Mouse (Mus musculus): ENCODE results near the gene Plvap. TPM values are rescaled to one million over a fixed set of nuclear protein-coding genes. Genes with fewer than 3 reads are reported as not detected.
A peak's percentile ranks its signal among the peaks of the same experiment; 100 is the strongest.

The Plvap gene
- polyA plus RNA-seq, 1 experiment = 329 TPM

DNA sequence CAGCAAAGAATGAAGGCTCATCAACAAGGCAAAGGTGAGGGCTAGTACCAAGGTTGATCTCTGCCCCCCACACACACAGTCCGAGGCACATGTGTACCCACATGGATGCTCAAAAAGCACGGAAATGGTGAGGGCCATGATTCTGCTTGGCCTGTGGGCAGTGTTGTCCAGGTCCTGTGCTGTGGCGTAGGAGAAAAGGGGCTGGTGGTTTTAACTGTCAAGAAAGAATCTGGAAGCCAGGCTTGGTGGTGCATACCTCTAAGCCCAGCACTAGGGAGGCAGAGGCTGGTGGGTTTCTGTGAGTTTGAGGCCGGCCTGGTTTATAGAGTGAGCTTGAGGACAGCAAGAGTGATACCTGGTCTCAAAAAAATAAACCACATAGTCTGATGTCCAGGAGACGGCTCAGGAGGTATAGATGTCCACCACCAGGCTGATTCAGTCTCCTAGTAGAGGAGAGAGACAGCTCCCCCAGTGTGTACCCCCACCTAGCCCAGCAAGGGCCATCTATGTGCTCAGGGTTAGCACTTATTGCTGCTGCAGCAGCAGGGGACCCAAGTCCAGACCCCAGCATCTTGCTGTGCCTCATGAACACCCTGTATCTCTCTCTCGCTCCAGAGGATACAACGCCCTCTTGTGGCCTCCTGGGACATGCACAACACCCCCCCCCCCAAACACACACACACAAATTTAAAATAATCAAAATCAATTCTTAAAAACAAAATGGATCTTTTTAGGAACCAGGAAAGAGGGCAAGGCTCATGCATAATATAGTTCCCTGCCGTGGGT, 38.8 kb downstream of the Plvap start:
- peaks cover 18% of the 10 kb centered on the region for H3K36me3 ChIP-seq (ENCODE audit: control insufficient read depth, insufficient read depth, low read length)
- 90% methylated on average over 8 of the region's 8 CpGs for WGBS
- peak; percentile 28; the same call in 1 of the 2 replicates for TF ChIP-seq CTCF (IDR thresholded peaks at IDR 0.05; ENCODE audit: extremely low read depth, insufficient read length, insufficient replicate concordance, low read depth, low read length)
- TF ChIP-seq POLR2A (IDR thresholded peaks at IDR 0.05; ENCODE audit: low read depth, low read length) = no peak

DNA sequence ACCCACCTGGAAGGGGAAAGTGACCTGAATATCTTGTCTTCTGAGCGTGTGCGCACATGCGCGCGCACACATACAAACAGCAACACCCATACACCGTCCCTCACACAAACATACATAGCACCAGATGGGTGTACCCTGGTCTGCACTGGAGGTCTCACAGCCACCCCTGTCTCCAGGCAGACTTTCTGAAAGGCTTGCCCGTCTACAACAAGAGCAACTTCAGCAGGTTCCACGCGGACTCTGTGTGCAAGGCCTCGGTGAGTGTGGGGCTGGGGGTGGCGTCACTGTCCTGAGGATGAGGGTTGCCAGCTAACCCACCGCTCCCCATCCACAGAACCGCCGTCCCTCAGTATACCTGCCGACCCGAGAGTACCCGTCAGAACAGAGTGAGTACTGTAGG, 39.7 kb downstream of the Plvap start:
- 95% methylated on average over 17 of the region's 17 CpGs for WGBS
- TF ChIP-seq CTCF (IDR thresholded peaks at IDR 0.05; ENCODE audit: extremely low read depth, insufficient read length, insufficient replicate concordance, low read depth, low read length) (no peak), POLR2A (IDR thresholded peaks at IDR 0.05; ENCODE audit: low read depth, low read length) (no peak)
- Histone ChIP-seq H3K4me3 (ENCODE audit: low read depth, low read length) (no peak overlapping the region), H3K27me3 (ENCODE audit: control insufficient read depth, insufficient read depth, low read length) (no peaks in the 10 kb centered on the region), H3K36me3 (ENCODE audit: control insufficient read depth, insufficient read depth, low read length) (peaks cover 18% of the 10 kb centered on the region), H3K27ac (ENCODE audit: insufficient read depth, low read depth, low read length) (no peak overlapping the region), H3K4me1 (ENCODE audit: control insufficient read depth, insufficient read depth, insufficient read length, low read length) (peaks cover 11% of the 10 kb centered on the region)

More for the DNA sequence above, 38.8 kb downstream of the Plvap start:
- Histone ChIP-seq H3K27me3 (ENCODE audit: control insufficient read depth, insufficient read depth, low read length) (no peaks in the 10 kb centered on the region), H3K4me1 (ENCODE audit: control insufficient read depth, insufficient read depth, insufficient read length, low read length) (peaks cover 11% of the 10 kb centered on the region), H3K4me3 (ENCODE audit: low read depth, low read length) (no peak overlapping the region), H3K27ac (ENCODE audit: insufficient read depth, low read depth, low read length) (no peak overlapping the region)

GRCm38 (mm10) chr8:71470913-71471255, 40.7 kb downstream of the Plvap start:
- Histone ChIP-seq H3K27ac (ENCODE audit: insufficient read depth, low read depth, low read length) (no peak overlapping the region), H3K4me3 (ENCODE audit: low read depth, low read length) (no peak overlapping the region), H3K27me3 (ENCODE audit: control insufficient read depth, insufficient read depth, low read length) (no peaks in the 10 kb centered on the region), H3K4me1 (ENCODE audit: control insufficient read depth, insufficient read depth, insufficient read length, low read length) (peaks cover 9% of the 10 kb centered on the region; the same call in 1 of the 2 replicates), H3K36me3 (ENCODE audit: control insufficient read depth, insufficient read depth, low read length) (peaks cover 18% of the 10 kb centered on the region)
- 67% methylated on average over 5 of the region's 5 CpGs for WGBS
- no peak for TF ChIP-seq POLR2A (IDR thresholded peaks at IDR 0.05; ENCODE audit: low read depth, low read length)
- TF ChIP-seq CTCF (IDR thresholded peaks at IDR 0.05; ENCODE audit: extremely low read depth, insufficient read length, insufficient replicate concordance, low read depth, low read length) = no peak

GRCm38 (mm10) chr8:71470146-71470912, 41.2 kb downstream of the Plvap start:
- 92% methylated on average over 3 of the region's 3 CpGs for WGBS
- Histone ChIP-seq H3K27ac (ENCODE audit: insufficient read depth, low read depth, low read length) (no peak overlapping the region), H3K4me1 (ENCODE audit: control insufficient read depth, insufficient read depth, insufficient read length, low read length) (peaks cover 6% of the 10 kb centered on the region; the same call in 1 of the 2 replicates), H3K4me3 (ENCODE audit: low read depth, low read length) (peak overlapping the region; percentile 86; the same call in 1 of the 2 replicates), H3K27me3 (ENCODE audit: control insufficient read depth, insufficient read depth, low read length) (no peaks in the 10 kb centered on the region), H3K36me3 (ENCODE audit: control insufficient read depth, insufficient read depth, low read length) (peaks cover 18% of the 10 kb centered on the region)
- no peak for TF ChIP-seq CTCF (IDR thresholded peaks at IDR 0.05; ENCODE audit: extremely low read depth, insufficient read length, insufficient replicate concordance, low read depth, low read length)

- under 1% methylated on average over 24 of the region's 24 CpGs for WGBS
- H3K27ac ChIP-seq (ENCODE audit: insufficient read depth, low read depth, low read length) = 0 out of 2 replicates have a peak overlapping the region, but pooled peaks have one; percentile 2
- H3K4me3 ChIP-seq (ENCODE audit: low read depth, low read length) = peak overlapping the region; percentile 86
Observed at GRCm38 (mm10) chr8:71469411-71469810, 42.1 kb downstream of the Plvap start.

GRCm38 (mm10) chr8:71468916-71469315, 42.6 kb downstream of the Plvap start, which contains the start of gene Dda1:
Dda1 (plus strand) TSS chr8:71469199.
- Histone ChIP-seq H3K4me1 (ENCODE audit: control insufficient read depth, insufficient read depth, insufficient read length, low read length) (peaks cover 11% of the 10 kb centered on the region), H3K27me3 (ENCODE audit: control insufficient read depth, insufficient read depth, low read length) (no peaks in the 10 kb centered on the region), H3K27ac (ENCODE audit: insufficient read depth, low read depth, low read length) (0 out of 2 replicates have a peak within 1 kb of the TSS, but pooled peaks have one; percentile 2), H3K4me3 (ENCODE audit: low read depth, low read length) (peak within 1 kb of the TSS; percentile 86), H3K36me3 (ENCODE audit: control insufficient read depth, insufficient read depth, low read length) (peaks cover 14% of the 10 kb centered on the region)
- TF ChIP-seq POLR2A (IDR thresholded peaks at IDR 0.05; ENCODE audit: low read depth, low read length) (peak; percentile 76), CTCF (IDR thresholded peaks at IDR 0.05; ENCODE audit: extremely low read depth, insufficient read length, insufficient replicate concordance, low read depth, low read length) (no peak)
- WGBS = under 1% methylated on average over 52 of the region's 52 CpGs

More at GRCm38 (mm10) chr8:71469411-71469810, 42.1 kb downstream of the Plvap start:
- Histone ChIP-seq H3K36me3 (ENCODE audit: control insufficient read depth, insufficient read depth, low read length) (peaks cover 16% of the 10 kb centered on the region), H3K4me1 (ENCODE audit: control insufficient read depth, insufficient read depth, insufficient read length, low read length) (peaks cover 6% of the 10 kb centered on the region; the same call in 1 of the 2 replicates), H3K27me3 (ENCODE audit: control insufficient read depth, insufficient read depth, low read length) (no peaks in the 10 kb centered on the region)
- no peak for TF ChIP-seq CTCF (IDR thresholded peaks at IDR 0.05; ENCODE audit: extremely low read depth, insufficient read length, insufficient replicate concordance, low read depth, low read length)
- TF ChIP-seq POLR2A (IDR thresholded peaks at IDR 0.05; ENCODE audit: low read depth, low read length) = no peak; the same call in 1 of the 2 replicates

- TF ChIP-seq POLR2A (IDR thresholded peaks at IDR 0.05; ENCODE audit: low read depth, low read length) (no peak), CTCF (IDR thresholded peaks at IDR 0.05; ENCODE audit: extremely low read depth, insufficient read length, insufficient replicate concordance, low read depth, low read length) (no peak)
- no peak overlapping the region for H3K4me3 ChIP-seq (ENCODE audit: low read depth, low read length)
- 95% methylated on average over 1 of the region's 1 CpGs for WGBS
- peaks cover 16% of the 10 kb centered on the region for H3K4me1 ChIP-seq (ENCODE audit: control insufficient read depth, insufficient read depth, insufficient read length, low read length)
- no peak overlapping the region for H3K27ac ChIP-seq (ENCODE audit: insufficient read depth, low read depth, low read length)
- H3K36me3 ChIP-seq (ENCODE audit: control insufficient read depth, insufficient read depth, low read length) = peaks cover 14% of the 10 kb centered on the region
- no peaks in the 10 kb centered on the region for H3K27me3 ChIP-seq (ENCODE audit: control insufficient read depth, insufficient read depth, low read length)
Observed at GRCm38 (mm10) chr8:71468001-71468400, 43.6 kb downstream of the Plvap start.
